In genomic region chr6:51715158-51715840, GRCm38 (mm10) we compare ENCODE assay signal across 21 mouse cellular contexts.
DNase-seq lines count a peak whose midpoint lies in the region; ATAC-seq and TF ChIP-seq lines count a peak whose summit lies in the region.
"Had no signal": no experiment of that assay in that cellular context is flagged by ENCODE, and none has a peak within 500 bp of the region (broad histone marks: within the 10 kb centered on the region; RNA-seq: fewer than 3 reads in every experiment).

No protein-coding gene starts in this region.

- ATAC-seq in hindbrain, embryonic 14.5 days (ENCODE audit: low FRiP score): no peak
- ATAC-seq: activated CD4-positive, CD25-positive, alpha-beta regulatory T cell, adult 4 months; forebrain, embryonic 13.5 days; intestine, postnatal 0 days had no signal

- peak; percentile 15 for DNase-seq in hindbrain, embryonic 10.5 days (ENCODE audit: low spot score)
- no peak for DNase-seq in hindbrain, embryonic 14.5 days (ENCODE audit: low spot score)
- DNase-seq in 3T3-L1 (ENCODE audit: low read depth, low spot score): peak; percentile 54
- peak; percentile 66 for DNase-seq in brain, adult 2 months (ENCODE audit: low read depth, low spot score)
- peak; percentile 49 for DNase-seq in limb, embryonic 10.5 days (ENCODE audit: low spot score)
- DNase-seq in gastrocnemius, adult 2 months: no peak
- DNase-seq in liver: no peak
- DNase-seq in adrenal gland, postnatal 14 days: no peak
- DNase-seq: B cell, adult 2 months; cerebellum, adult 18-20 months; gastrocnemius, postnatal 10 days; heart, postnatal 4 days; kidney, postnatal 36 days; lung, adult 18-20 months; lung, postnatal 4 days had no signal

- no peaks in the 10 kb centered on the region for H3K9me3 ChIP-seq in hindbrain, embryonic 10.5 days
- no peaks in the 10 kb centered on the region for H3K9me3 ChIP-seq in hindbrain, embryonic 14.5 days (ENCODE audit: control insufficient read depth, low read length)
- no peaks in the 10 kb centered on the region for H3K9me3 ChIP-seq in limb, embryonic 10.5 days (replicated peaks)
- H3K9me3 ChIP-seq: forebrain, embryonic 13.5 days; limb, embryonic 13.5 days; stomach, embryonic 15.5 days had no signal

- no peak overlapping the region for H3K9ac ChIP-seq in hindbrain, embryonic 14.5 days
- H3K9ac ChIP-seq: forebrain, embryonic 13.5 days; limb, embryonic 13.5 days; stomach, embryonic 15.5 days had no signal

- no peak for TF ChIP-seq CTCF in gastrocnemius, adult 2 months (IDR thresholded peaks at IDR 0.05)

- intact Hi-C loops in gastrocnemius, adult 2 months (cut with DNase I): no loop called here

- WGBS in hindbrain, embryonic 10.5 days: 46% methylated on average over 8 of the region's 8 CpGs
- 34% methylated on average over 8 of the region's 8 CpGs for WGBS in hindbrain, embryonic 14.5 days
- WGBS in limb, embryonic 10.5 days: 36% methylated on average over 8 of the region's 8 CpGs

- H3K4me3 ChIP-seq in hindbrain, embryonic 10.5 days: no peak overlapping the region
- H3K4me3 ChIP-seq in hindbrain, embryonic 14.5 days (replicated peaks; ENCODE audit: low read length): no peak overlapping the region
- no peak overlapping the region for H3K4me3 ChIP-seq in limb, embryonic 10.5 days
- no peak overlapping the region for H3K4me3 ChIP-seq in gastrocnemius, adult 2 months
- H3K4me3 ChIP-seq: forebrain, embryonic 13.5 days; limb, embryonic 13.5 days; stomach, embryonic 15.5 days had no signal

- no peak overlapping the region; the same call in 1 of the 2 replicates for H3K27ac ChIP-seq in hindbrain, embryonic 10.5 days
- H3K27ac ChIP-seq in hindbrain, embryonic 14.5 days: no peak overlapping the region
- no peak overlapping the region for H3K27ac ChIP-seq in limb, embryonic 10.5 days
- H3K27ac ChIP-seq in gastrocnemius, adult 2 months: no peak overlapping the region
- H3K27ac ChIP-seq: forebrain, embryonic 13.5 days; limb, embryonic 13.5 days; stomach, embryonic 15.5 days had no signal

- H3K27me3 ChIP-seq in hindbrain, embryonic 10.5 days (ENCODE audit: insufficient read depth, poor library complexity, severe bottlenecking): no peaks in the 10 kb centered on the region
- no peaks in the 10 kb centered on the region for H3K27me3 ChIP-seq in hindbrain, embryonic 14.5 days (ENCODE audit: control insufficient read depth, insufficient read depth, low read length)
- no peaks in the 10 kb centered on the region for H3K27me3 ChIP-seq in limb, embryonic 10.5 days (ENCODE audit: low read depth, poor library complexity, severe bottlenecking)
- H3K27me3 ChIP-seq: forebrain, embryonic 13.5 days; limb, embryonic 13.5 days; stomach, embryonic 15.5 days had no signal

- no peaks in the 10 kb centered on the region for H3K36me3 ChIP-seq in hindbrain, embryonic 10.5 days
- no peaks in the 10 kb centered on the region for H3K36me3 ChIP-seq in hindbrain, embryonic 14.5 days (replicated peaks; ENCODE audit: control insufficient read depth, insufficient read depth)
- no peaks in the 10 kb centered on the region for H3K36me3 ChIP-seq in limb, embryonic 10.5 days
- H3K36me3 ChIP-seq: limb, embryonic 13.5 days; stomach, embryonic 15.5 days had no signal

- H3K4me2 ChIP-seq in hindbrain, embryonic 14.5 days (replicated peaks): no peak overlapping the region
- H3K4me2 ChIP-seq: forebrain, embryonic 13.5 days; heart, embryonic 11.5 days; limb, embryonic 13.5 days; stomach, embryonic 15.5 days had no signal

- H3K4me1 ChIP-seq in hindbrain, embryonic 10.5 days (replicated peaks): peaks cover 20% of the 10 kb centered on the region
- H3K4me1 ChIP-seq in hindbrain, embryonic 14.5 days (replicated peaks; ENCODE audit: control insufficient read depth, insufficient read depth, low read length): no peaks in the 10 kb centered on the region
- peaks cover 27% of the 10 kb centered on the region for H3K4me1 ChIP-seq in limb, embryonic 10.5 days
- H3K4me1 ChIP-seq: stomach, embryonic 15.5 days had no signal

Comparison
In these comparisons a context has a peak if more than half of its experiments do, and no peak if none do; other contexts are left out.
1. DNase-seq: peak in hindbrain, embryonic 10.5 days (single experiment), 3T3-L1 (single experiment), brain, adult 2 months (single experiment) and limb, embryonic 10.5 days (single experiment); none in hindbrain, embryonic 14.5 days (single experiment), gastrocnemius, adult 2 months (single experiment), liver (single experiment) and adrenal gland, postnatal 14 days (single experiment).